Mouse (Mus musculus): ENCODE data around the gene Dusp5.

GRCm38 (mm10) chr19:53482527-53482926 is 46.4 kb upstream of the Dusp5 start:
- TF ChIP-seq POLR2A (IDR thresholded peaks at IDR 0.05; ENCODE audit: borderline replicate concordance, extremely low read depth, low read depth, low read length) (no peak), CTCF (IDR thresholded peaks at IDR 0.05; ENCODE audit: insufficient read depth, low read length) (no peak)
